Mouse (Mus musculus) bone marrow macrophage, adult 2 months (primary cell): ENCODE results near the gene Chchd6.

Experiments used
- CTCF ChIP-seq: IDR thresholded peaks from 2 replicates; pipeline ENCODE4 v1.5.1; 2012; ENCODE audit warnings: low read depth, mild to moderate bottlenecking, low read length, moderate library complexity
- POLR2A ChIP-seq: IDR thresholded peaks from 2 replicates; pipeline ENCODE4 v1.6.1; 2012; ENCODE audit warnings: mild to moderate bottlenecking, low read depth, low read length, borderline replicate concordance

DNA sequence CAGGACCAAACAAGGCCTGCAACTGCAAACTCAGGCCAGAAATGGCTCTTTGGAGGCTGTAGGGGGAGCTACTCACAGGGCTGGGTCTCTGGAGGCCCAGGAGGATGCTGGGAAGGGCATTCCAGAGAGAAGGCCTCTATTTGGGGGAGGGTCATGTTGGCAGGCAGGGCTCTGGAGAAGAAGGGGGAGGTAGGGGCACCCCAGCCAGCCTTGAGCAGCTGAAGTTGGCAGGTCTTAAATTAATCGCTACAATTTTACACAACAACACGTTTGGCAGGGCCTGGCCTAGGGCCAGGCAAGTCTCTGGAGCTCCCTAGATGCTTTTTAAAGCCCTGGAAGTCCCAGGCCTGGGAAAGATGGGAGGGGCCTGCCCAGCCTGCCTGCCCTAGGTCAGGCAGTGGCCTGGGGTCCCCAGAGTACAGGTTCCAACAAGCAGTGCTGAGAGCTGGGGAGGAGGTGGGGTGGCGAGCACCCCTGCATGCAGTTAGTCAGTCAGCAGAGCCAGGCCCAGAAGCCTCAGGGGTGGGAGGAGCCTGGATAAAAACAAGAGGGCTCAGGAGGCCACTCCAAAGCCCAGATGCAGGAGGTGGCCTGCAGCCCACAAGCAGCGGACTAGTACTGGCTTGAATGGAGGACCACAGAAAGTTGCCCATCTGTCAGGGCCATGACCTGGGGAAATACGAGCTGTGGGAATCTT is 243.9 kb downstream of the Chchd6 start:
- no peak for TF ChIP-seq CTCF
- TF ChIP-seq POLR2A, result no peak
